Mouse (Mus musculus) liver, embryonic 16.5 days (tissue): ENCODE data around the gene Pkd1l2. TPM values are rescaled to one million over a fixed set of nuclear protein-coding genes. Genes with fewer than 3 reads are reported as not detected.
A peak's percentile ranks its signal among the peaks of the same experiment; 100 is the strongest.

ENCODE experiments used
- ATAC-seq: fragments of 200-750 bp; cut with Nextera tagmentation; 2 replicates; pipeline ENCODE4 v1.8.0; 2017; ENCODE audit warnings: low read depth, mild to moderate bottlenecking, moderate number of reproducible peaks, moderate library complexity
- H3K27ac ChIP-seq: fragments of 300-500 bp; sonication (generic); 2 replicates; pipeline ENCODE4 v1.5.1; 2014; ENCODE audit warnings: mild to moderate bottlenecking, low read length
- H3K27me3 ChIP-seq: fragments of 300-500 bp; sonication (generic); 2 replicates; pipeline ENCODE4 v1.6.1; 2014; ENCODE audit warnings: low read depth, low read length, mixed read lengths; ENCODE audit not compliant: control insufficient read depth, insufficient read depth
- H3K36me3 ChIP-seq: fragments of 300-500 bp; sonication (generic); 2 replicates; pipeline ENCODE4 v1.6.1; 2014; ENCODE audit warnings: mild to moderate bottlenecking; ENCODE audit not compliant: control insufficient read depth, insufficient read depth
- H3K4me1 ChIP-seq: fragments of 300-500 bp; sonication (generic); 2 replicates; pipeline ENCODE4 v1.6.1; 2014; ENCODE audit warnings: low read depth, low read length, mixed read lengths; ENCODE audit not compliant: control insufficient read depth
- H3K4me2 ChIP-seq: fragments of 300-500 bp; sonication (generic); 2 replicates; pipeline ENCODE4 v1.6.1; 2014; ENCODE audit warnings: low read depth, low read length, mixed read lengths
- H3K4me3 ChIP-seq: fragments of 300-500 bp; sonication (generic); 2 replicates; pipeline ENCODE4 v1.5.1; 2014; ENCODE audit warnings: low read depth, mild to moderate bottlenecking, low read length
- H3K9ac ChIP-seq: fragments of 300-500 bp; sonication (generic); 2 replicates; pipeline ENCODE4 v1.6.1; 2014; ENCODE audit warnings: low read depth, low read length
- H3K9me3 ChIP-seq: fragments of 300-500 bp; sonication (generic); replicated peaks from 2 replicates; pipeline ENCODE4 v1.6.1; 2016; ENCODE audit warnings: low read length; ENCODE audit not compliant: control insufficient read depth
- WGBS: fragments of 180-500 bp; shearing (Covaris S2); extraction: QIAGEN DNeasy Blood & Tissue Kit; methylation state at CpG from one replicate; pipeline ENCODE4 v1.1.7; 2014; ENCODE audit not compliant: insufficient replicate concordance; 5-methylcytosine and 5-hydroxymethylcytosine counted together
- polyA plus RNA-seq: library from polyadenylated mRNA; unstranded; fragments of >200 nt; fragmentation: Nextera tagmentation; extraction: Ambion mirVana; gene quantifications from 2 replicates; pipeline ENCODE4 v1.2.1, GENCODE M21; 2015

Pkd1l2 gene
- polyA plus RNA-seq, 1 experiment from 2014 or later: not detected

GRCm38 (mm10) chr8:117094053-117094452, 11.8 kb upstream of the Pkd1l2 start:
- Histone ChIP-seq H3K4me3 (no peak overlapping the region), H3K9me3 (no peaks in the 10 kb centered on the region), H3K27ac (no peak overlapping the region), H3K4me1 (peaks cover 13% of the 10 kb centered on the region), H3K27me3 (no peaks in the 10 kb centered on the region), H3K9ac (no peak overlapping the region), H3K36me3 (no peaks in the 10 kb centered on the region), H3K4me2 (no peak overlapping the region)
- no peak for ATAC-seq
- 56% methylated on average over 5 of the region's 5 CpGs for WGBS

- ATAC-seq: no peak
Measured at GRCm38 (mm10) chr8:117089802-117090201, 7.6 kb upstream of the Pkd1l2 start.

GRCm38 (mm10) chr8:117087036-117087435, 4.8 kb upstream of the Pkd1l2 start:
- no peaks in the 10 kb centered on the region for H3K36me3 ChIP-seq
- H3K4me1 ChIP-seq: peaks cover 54% of the 10 kb centered on the region
- no peak overlapping the region for H3K9ac ChIP-seq
- H3K4me2 ChIP-seq: no peak overlapping the region
- H3K4me3 ChIP-seq: no peak overlapping the region
- ATAC-seq: no peak
- H3K9me3 ChIP-seq: no peaks in the 10 kb centered on the region
- no peak overlapping the region for H3K27ac ChIP-seq
- no peaks in the 10 kb centered on the region for H3K27me3 ChIP-seq

More at GRCm38 (mm10) chr8:117089802-117090201, 7.6 kb upstream of the Pkd1l2 start:
- peaks cover 29% of the 10 kb centered on the region for H3K4me1 ChIP-seq
- no peaks in the 10 kb centered on the region for H3K36me3 ChIP-seq
- no peaks in the 10 kb centered on the region for H3K9me3 ChIP-seq
- no peak overlapping the region for H3K9ac ChIP-seq
- no peak overlapping the region for H3K27ac ChIP-seq
- H3K4me2 ChIP-seq: no peak overlapping the region
- H3K4me3 ChIP-seq: no peak overlapping the region
- no peaks in the 10 kb centered on the region for H3K27me3 ChIP-seq
- WGBS: 18% methylated on average over 4 of the region's 4 CpGs

GRCm38 (mm10) chr8:117085521-117085920, 3.3 kb upstream of the Pkd1l2 start:
- H3K4me2 ChIP-seq: peak overlapping the region; percentile 44
- peaks cover 55% of the 10 kb centered on the region for H3K4me1 ChIP-seq
- WGBS: 9% methylated on average over 8 of the region's 8 CpGs
- H3K27ac ChIP-seq: peak overlapping the region; percentile 79
- H3K9me3 ChIP-seq: no peaks in the 10 kb centered on the region
- H3K27me3 ChIP-seq: no peaks in the 10 kb centered on the region
- peak overlapping the region; percentile 40; the same call in 1 of the 2 replicates for H3K9ac ChIP-seq
- peak; percentile 93 for ATAC-seq
- H3K4me3 ChIP-seq: no peak overlapping the region; the same call in 1 of the 2 replicates
- H3K36me3 ChIP-seq: no peaks in the 10 kb centered on the region

GRCm38 (mm10) chr8:117082947-117083559, 804 bp upstream of the Pkd1l2 start:
- H3K4me1 ChIP-seq: peaks cover 49% of the 10 kb centered on the region
- H3K9ac ChIP-seq: no peak overlapping the region
- peak overlapping the region; percentile 54 for H3K27ac ChIP-seq

GRCm38 (mm10) chr8:117079652-117080051, 2.6 kb downstream of the Pkd1l2 start:
- no peak overlapping the region for H3K27ac ChIP-seq
- no peaks in the 10 kb centered on the region for H3K36me3 ChIP-seq
- 57% methylated on average over 14 of the region's 14 CpGs for WGBS
- ATAC-seq: no peak
- H3K4me2 ChIP-seq: no peak overlapping the region
- no peak overlapping the region for H3K4me3 ChIP-seq
- H3K4me1 ChIP-seq: peaks cover 37% of the 10 kb centered on the region
- H3K9me3 ChIP-seq: no peaks in the 10 kb centered on the region
- no peaks in the 10 kb centered on the region for H3K27me3 ChIP-seq
- H3K9ac ChIP-seq: no peak overlapping the region

More at GRCm38 (mm10) chr8:117082947-117083559, 804 bp upstream of the Pkd1l2 start:
- H3K4me3 ChIP-seq: no peak overlapping the region
- H3K9me3 ChIP-seq: no peaks in the 10 kb centered on the region
- no peaks in the 10 kb centered on the region for H3K36me3 ChIP-seq
- no peaks in the 10 kb centered on the region for H3K27me3 ChIP-seq
- ATAC-seq: peak; percentile 60
- peak overlapping the region; percentile 23; the same call in 1 of the 2 replicates for H3K4me2 ChIP-seq
- 10% methylated on average over 9 of the region's 9 CpGs for WGBS

GRCm38 (mm10) chr8:117078367-117078926, 3.8 kb downstream of the Pkd1l2 start:
- H3K36me3 ChIP-seq: no peaks in the 10 kb centered on the region
- no peak overlapping the region for H3K27ac ChIP-seq
- ATAC-seq: no peak
- no peaks in the 10 kb centered on the region for H3K9me3 ChIP-seq
- no peaks in the 10 kb centered on the region for H3K27me3 ChIP-seq
- H3K4me3 ChIP-seq: no peak overlapping the region
- H3K4me2 ChIP-seq: no peak overlapping the region
- WGBS: 57% methylated on average over 7 of the region's 7 CpGs
- H3K9ac ChIP-seq: no peak overlapping the region
- H3K4me1 ChIP-seq: peaks cover 34% of the 10 kb centered on the region

GRCm38 (mm10) chr8:117074350-117075182, 7.7 kb downstream of the Pkd1l2 start:
- Histone ChIP-seq H3K4me2 (peak overlapping the region; percentile 19; the same call in 1 of the 2 replicates), H3K4me1 (peaks cover 19% of the 10 kb centered on the region), H3K4me3 (no peak overlapping the region), H3K9ac (no peak overlapping the region), H3K27me3 (no peaks in the 10 kb centered on the region), H3K9me3 (no peaks in the 10 kb centered on the region), H3K36me3 (no peaks in the 10 kb centered on the region), H3K27ac (0 out of 2 replicates have a peak overlapping the region, but pooled peaks have one; percentile 29)
- ATAC-seq: peak; percentile 87
- 19% methylated on average over 10 of the region's 10 CpGs for WGBS

- Histone ChIP-seq H3K4me1 (peaks cover 8% of the 10 kb centered on the region), H3K4me3 (no peak overlapping the region), H3K9me3 (no peaks in the 10 kb centered on the region), H3K4me2 (no peak overlapping the region), H3K9ac (no peak overlapping the region), H3K27ac (no peak overlapping the region), H3K27me3 (no peaks in the 10 kb centered on the region), H3K36me3 (no peaks in the 10 kb centered on the region)
- 69% methylated on average over 1 of the region's 1 CpGs for WGBS
- no peak for ATAC-seq
Measured at GRCm38 (mm10) chr8:117069708-117070107, 12.5 kb downstream of the Pkd1l2 start.
